Mouse (Mus musculus) T-helper 1 cell (primary cell): ENCODE results near the gene Stk10.
"Not testable (repeated sequence)": the region's sequence is repeated elsewhere in the genome, so short reads cannot be mapped to it uniquely, and the experiment has no call there.

ENCODE experiments used
- in situ Hi-C: fragments of 300-600 bp; cut with MboI, MseI; formaldehyde crosslinking; loops from one replicate; pipeline ENCODE4 v1.15.1; 2025; ENCODE audit warnings: high pct_unique_total_duplicates

The Stk10 gene

GRCm38 (mm10) chr11:32594122-32594521, 61.0 kb downstream of the Stk10 start:
- in situ Hi-C loops: loop anchor here (10.0 kb wide), 1 partner anchor 259 kb away; no protein-coding TSS in a partner anchor

GRCm38 (mm10) chr11:32600371-32600770, 67.3 kb downstream of the Stk10 start:
- in situ Hi-C loops: no loop called here

- in situ Hi-C loops: no loop called here
These were observed 68.6 kb downstream of the Stk10 start for GRCm38 (mm10) chr11:32601528-32602323.

GRCm38 (mm10) chr11:32604663-32605062, 71.6 kb downstream of the Stk10 start:
- in situ Hi-C loops: no loop called here

- in situ Hi-C loops: no loop called here
These were observed 72.2 kb downstream of the Stk10 start for GRCm38 (mm10) chr11:32605131-32605860.

GRCm38 (mm10) chr11:32605907-32606306, 72.8 kb downstream of the Stk10 start:
- in situ Hi-C loops: no loop called here

GRCm38 (mm10) chr11:32607319-32607718, 74.2 kb downstream of the Stk10 start:
- in situ Hi-C loops: no loop called here

- in situ Hi-C loops: no loop called here
These were observed 77.5 kb downstream of the Stk10 start for GRCm38 (mm10) chr11:32610616-32611015.

GRCm38 (mm10) chr11:32612304-32612703, 79.2 kb downstream of the Stk10 start:
- in situ Hi-C loops: no loop called here

GRCm38 (mm10) chr11:32614463-32614862, 81.4 kb downstream of the Stk10 start:
- in situ Hi-C loops: no loop called here

GRCm38 (mm10) chr11:32615561-32615960, 82.5 kb downstream of the Stk10 start:
- in situ Hi-C loops: no loop called here

GRCm38 (mm10) chr11:32616091-32616490, 83.0 kb downstream of the Stk10 start:
- in situ Hi-C loops: no loop called here

GRCm38 (mm10) chr11:32618036-32618435, 84.9 kb downstream of the Stk10 start:
- in situ Hi-C loops: no loop called here

- in situ Hi-C loops: not testable (repeated sequence)
These were observed 85.5 kb downstream of the Stk10 start for GRCm38 (mm10) chr11:32618641-32619040.

- in situ Hi-C loops: no loop called here
These were observed 86.2 kb downstream of the Stk10 start for GRCm38 (mm10) chr11:32619257-32619816.

GRCm38 (mm10) chr11:32619866-32620456, 86.9 kb downstream of the Stk10 start:
- in situ Hi-C loops: loop anchor here (10.0 kb wide), 1 partner anchor 515 kb away; no protein-coding TSS in a partner anchor

GRCm38 (mm10) chr11:32621831-32622478, 88.8 kb downstream of the Stk10 start:
- in situ Hi-C loops: loop anchor here (10.0 kb wide), 1 partner anchor 513 kb away; no protein-coding TSS in a partner anchor

GRCm38 (mm10) chr11:32622479-32623190, 89.5 kb downstream of the Stk10 start:
- in situ Hi-C loops: loop anchor here (10.0 kb wide), 1 partner anchor 512 kb away; no protein-coding TSS in a partner anchor

- in situ Hi-C loops: loop anchor here (10.0 kb wide), 1 partner anchor 512 kb away; no protein-coding TSS in a partner anchor
These were observed 90.1 kb downstream of the Stk10 start for GRCm38 (mm10) chr11:32623236-32623635.

- in situ Hi-C loops: loop anchor here (10.0 kb wide), 1 partner anchor 511 kb away; no protein-coding TSS in a partner anchor
These were observed 90.8 kb downstream of the Stk10 start for GRCm38 (mm10) chr11:32623912-32624311.
